In genomic region chr3:39253076-39253475, GRCm38 (mm10) we compare ENCODE assay signal across 24 mouse cellular contexts.
DNase-seq lines count a peak whose midpoint lies in the region; ATAC-seq and TF ChIP-seq lines count a peak whose summit lies in the region.
"Had no signal": no experiment of that assay in that cellular context is flagged by ENCODE, and none has a peak within 500 bp of the region (broad histone marks: within the 10 kb centered on the region; RNA-seq: fewer than 3 reads in every experiment).

No protein-coding gene starts in this region.

- 79% methylated on average over 1 of the region's 1 CpGs for WGBS in midbrain, postnatal 0 days
- 82% methylated on average over 1 of the region's 1 CpGs for WGBS in midbrain, embryonic 16.5 days

- H3K4me1 ChIP-seq in midbrain, postnatal 0 days (ENCODE audit: insufficient read depth, low read length): no peaks in the 10 kb centered on the region
- peaks cover 3% of the 10 kb centered on the region; the same call in 1 of the 2 replicates for H3K4me1 ChIP-seq in midbrain, embryonic 16.5 days (ENCODE audit: control insufficient read depth, insufficient read depth, low read length)
- H3K4me1 ChIP-seq: embryonic facial prominence, embryonic 15.5 days had no signal

- H3K9me3 ChIP-seq in midbrain, postnatal 0 days (ENCODE audit: low read length): no peaks in the 10 kb centered on the region
- no peaks in the 10 kb centered on the region for H3K9me3 ChIP-seq in midbrain, embryonic 16.5 days (replicated peaks; ENCODE audit: control insufficient read depth, low read length, poor library complexity, severe bottlenecking)
- H3K9me3 ChIP-seq: embryonic facial prominence, embryonic 15.5 days; forebrain, embryonic 10.5 days; heart, embryonic 10.5 days; hindbrain, embryonic 13.5 days; intestine, embryonic 15.5 days had no signal

- no peak for TF ChIP-seq CTCF in midbrain, postnatal 0 days (IDR thresholded peaks at IDR 0.05)

- ATAC-seq in cerebellum, adult (ENCODE audit: insufficient number of reproducible peaks, low FRiP score, low TSS enrichment): no peak
- ATAC-seq in midbrain, postnatal 0 days (ENCODE audit: low FRiP score): no peak
- ATAC-seq in midbrain, embryonic 16.5 days: no peak
- ATAC-seq: activated CD4-positive, CD25-positive, alpha-beta regulatory T cell, adult 4 months; forebrain, embryonic 14.5 days; intestine, embryonic 15.5 days; Patski had no signal

- no peak overlapping the region for H3K9ac ChIP-seq in midbrain, postnatal 0 days (replicated peaks; ENCODE audit: low read length, poor library complexity, severe bottlenecking)
- no peak overlapping the region for H3K9ac ChIP-seq in midbrain, embryonic 16.5 days (ENCODE audit: low read depth, low read length)
- H3K9ac ChIP-seq: embryonic facial prominence, embryonic 15.5 days; hindbrain, embryonic 13.5 days; intestine, embryonic 15.5 days had no signal

- no peaks in the 10 kb centered on the region for H3K27me3 ChIP-seq in midbrain, postnatal 0 days (ENCODE audit: insufficient read depth, low read length)
- H3K27me3 ChIP-seq in midbrain, embryonic 16.5 days (ENCODE audit: control insufficient read depth, insufficient read depth, low read depth, low read length): no peaks in the 10 kb centered on the region
- H3K27me3 ChIP-seq: CH12.LX; embryonic facial prominence, embryonic 15.5 days; hindbrain, embryonic 13.5 days; intestine, embryonic 15.5 days; Patski had no signal

- no peak overlapping the region for H3K4me2 ChIP-seq in midbrain, postnatal 0 days (ENCODE audit: low read depth, low read length, poor library complexity, severe bottlenecking)
- no peak overlapping the region for H3K4me2 ChIP-seq in midbrain, embryonic 16.5 days (ENCODE audit: low read length)
- H3K4me2 ChIP-seq: embryonic facial prominence, embryonic 15.5 days; hindbrain, embryonic 13.5 days; intestine, embryonic 15.5 days had no signal

- H3K4me3 ChIP-seq in midbrain, postnatal 0 days (ENCODE audit: low read depth, low read length): no peak overlapping the region
- H3K4me3 ChIP-seq in midbrain, embryonic 16.5 days (ENCODE audit: low read depth, low read length): no peak overlapping the region
- H3K4me3 ChIP-seq: embryonic facial prominence, embryonic 15.5 days; erythroblast, embryonic 14.5 days; forebrain, embryonic 10.5 days; heart, embryonic 10.5 days; hindbrain, embryonic 13.5 days; intestine, embryonic 15.5 days had no signal

- DNase-seq in cerebellum, adult 8-10 months: peak; percentile 3
- DNase-seq in midbrain, postnatal 0 days (ENCODE audit: low spot score): peak; percentile 32
- peak; percentile 89 to 92 for DNase-seq in cerebellum, postnatal 10 days
- no peak for DNase-seq in adrenal gland, postnatal 10 days
- DNase-seq in kidney, adult 8-10 months: no peak
- DNase-seq: adrenal gland, postnatal 25 days; embryo, embryonic 11 days; gastrocnemius, postnatal 10 days; heart, adult 18-20 months; heart, postnatal 10 days; heart, postnatal 4 days; kidney, adult 18-20 months had no signal

- H3K36me3 ChIP-seq in midbrain, postnatal 0 days (ENCODE audit: insufficient read depth, low read length): no peaks in the 10 kb centered on the region
- H3K36me3 ChIP-seq in midbrain, embryonic 16.5 days (ENCODE audit: control insufficient read depth, insufficient read depth, low read length): no peaks in the 10 kb centered on the region
- H3K36me3 ChIP-seq: embryonic facial prominence, embryonic 15.5 days; forebrain, embryonic 10.5 days; heart, embryonic 10.5 days; hindbrain, embryonic 13.5 days; intestine, embryonic 15.5 days had no signal

- H3K27ac ChIP-seq in midbrain, postnatal 0 days (ENCODE audit: low read depth, low read length): no peak overlapping the region
- H3K27ac ChIP-seq in midbrain, embryonic 16.5 days (ENCODE audit: low read length): no peak overlapping the region
- H3K27ac ChIP-seq: embryonic facial prominence, embryonic 15.5 days; forebrain, embryonic 10.5 days; heart, embryonic 10.5 days; hindbrain, embryonic 13.5 days; intestine, embryonic 15.5 days had no signal

Comparison
In these comparisons a context has a peak if more than half of its experiments do, and no peak if none do; other contexts are left out.
1. DNase-seq: peak in cerebellum, adult 8-10 months (single experiment), midbrain, postnatal 0 days (single experiment) and cerebellum, postnatal 10 days (2 of 2); none in adrenal gland, postnatal 10 days (single experiment) and kidney, adult 8-10 months (0 of 2).